8 mouse cellular contexts compared by ENCODE assay signal in the genomic region with DNA sequence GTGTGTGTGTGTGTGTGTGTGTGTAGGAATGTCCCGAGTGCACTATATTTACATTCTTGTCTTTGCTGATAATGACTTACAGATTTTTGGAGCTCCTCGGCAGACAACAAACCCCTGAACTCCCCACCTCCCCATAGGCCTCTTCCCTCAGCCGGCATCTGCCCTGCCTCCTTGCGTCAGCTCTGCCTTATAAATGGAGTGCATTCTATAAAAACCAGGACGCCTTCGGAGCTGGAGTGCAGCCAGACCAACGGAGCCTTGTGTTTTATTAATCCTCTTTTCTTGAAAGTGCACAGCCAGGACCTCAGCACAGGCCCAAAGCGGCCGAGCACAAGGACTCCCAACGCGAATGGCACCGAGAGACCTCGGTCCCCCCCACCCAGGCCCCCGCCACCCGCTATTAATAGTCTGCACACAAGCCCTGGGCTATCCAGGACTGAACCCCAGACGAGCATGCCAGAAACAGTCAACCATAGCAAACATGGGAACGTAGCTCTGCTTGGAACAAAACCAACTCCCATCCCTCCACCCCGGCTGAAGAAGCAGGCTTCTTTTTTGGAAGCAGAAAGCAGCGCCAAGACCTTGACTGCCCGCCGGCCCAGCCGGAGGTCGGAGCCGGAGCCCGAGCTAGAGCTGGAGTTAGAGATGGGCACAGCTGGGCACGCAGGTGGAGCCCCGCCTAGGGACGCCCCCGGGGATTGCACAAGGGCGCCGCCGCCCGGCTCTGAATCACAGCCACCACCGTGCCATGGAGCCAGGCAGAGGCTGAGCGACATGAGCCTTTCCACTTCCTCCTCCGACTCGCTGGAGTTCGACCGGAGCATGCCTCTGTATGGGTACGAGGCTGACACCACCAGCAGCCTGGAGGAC. TPM values are rescaled to one million over a fixed set of nuclear protein-coding genes. Genes with fewer than 3 reads are reported as not detected.
DNase-seq lines count a peak whose midpoint lies in the region; ATAC-seq lines count a peak whose summit lies in the region.

No protein-coding gene starts in this region.

- peak overlapping the region; percentile 27 for H3K4me3 ChIP-seq in forebrain, embryonic 11.5 days (ENCODE audit: low read depth, low read length)
- H3K4me3 ChIP-seq in heart, embryonic 14.5 days (ENCODE audit: control insufficient read depth in 1 of 2, insufficient read depth in 1 of 2, low read depth in 1 of 2, low read length in 2 of 2), result peak overlapping the region; percentile 50 to 59
- H3K4me3 ChIP-seq in liver, embryonic 11.5 days (ENCODE audit: low read depth, low read length), result peak overlapping the region; percentile 25
- peak overlapping the region; percentile 48 for H3K4me3 ChIP-seq in stomach, embryonic 16.5 days (replicated peaks; ENCODE audit: low read length)

- H3K27ac ChIP-seq in forebrain, embryonic 11.5 days (ENCODE audit: low read depth, low read length), result peak overlapping the region; percentile 81
- peak overlapping the region; percentile 96 for H3K27ac ChIP-seq in heart, embryonic 14.5 days (replicated peaks in 1 of 2; ENCODE audit: control insufficient read depth in 1 of 2, insufficient read depth in 1 of 2, low read depth in 2 of 2, low read length in 2 of 2)
- peak overlapping the region; percentile 35; the same call in 1 of the 2 replicates for H3K27ac ChIP-seq in liver, embryonic 11.5 days (ENCODE audit: low read depth, low read length)
- H3K27ac ChIP-seq in stomach, embryonic 16.5 days (ENCODE audit: low read length), result peak overlapping the region; percentile 99

- H3K9me3 ChIP-seq in forebrain, embryonic 11.5 days (ENCODE audit: control insufficient read depth, low read length), result no peaks in the 10 kb centered on the region
- no peaks in the 10 kb centered on the region for H3K9me3 ChIP-seq in heart, embryonic 14.5 days (ENCODE audit: control insufficient read depth, low read length)
- H3K9me3 ChIP-seq in liver, embryonic 11.5 days (ENCODE audit: control insufficient read depth, low read length), result no peaks in the 10 kb centered on the region
- H3K9me3 ChIP-seq in stomach, embryonic 16.5 days (replicated peaks; ENCODE audit: control insufficient read depth, low read length), result no peaks in the 10 kb centered on the region

- peak; percentile 96 for DNase-seq in 3134 (ENCODE audit: extremely low read depth, insufficient read length, low spot score)
- peak; percentile 57 for DNase-seq in brain, embryonic 18.5 days (ENCODE audit: low read depth, low spot score)
- DNase-seq in forebrain, embryonic 11.5 days (ENCODE audit: low spot score), result peak; percentile 85
- DNase-seq in kidney, postnatal 14 days, result peak; percentile 91
- DNase-seq in liver, embryonic 11.5 days (ENCODE audit: low spot score), result peak; percentile 44

- peak overlapping the region; percentile 55 for H3K9ac ChIP-seq in forebrain, embryonic 11.5 days (ENCODE audit: low read length)
- H3K9ac ChIP-seq in heart, embryonic 14.5 days (ENCODE audit: low read length), result peak overlapping the region; percentile 80
- H3K9ac ChIP-seq in liver, embryonic 11.5 days (ENCODE audit: low read depth, low read length), result no peak overlapping the region; the same call in 1 of the 2 replicates
- peak overlapping the region; percentile 78 for H3K9ac ChIP-seq in stomach, embryonic 16.5 days (ENCODE audit: low read length)

- H3K27me3 ChIP-seq in forebrain, embryonic 11.5 days (ENCODE audit: control insufficient read depth, insufficient read depth, low read length), result no peaks in the 10 kb centered on the region
- H3K27me3 ChIP-seq in heart, embryonic 14.5 days (ENCODE audit: control insufficient read depth, insufficient read depth, low read length), result no peaks in the 10 kb centered on the region
- H3K27me3 ChIP-seq in liver, embryonic 11.5 days (replicated peaks; ENCODE audit: control insufficient read depth, insufficient read depth, low read length), result no peaks in the 10 kb centered on the region
- H3K27me3 ChIP-seq in stomach, embryonic 16.5 days (ENCODE audit: control insufficient read depth, insufficient read depth, low read length), result no peaks in the 10 kb centered on the region

- H3K4me2 ChIP-seq in forebrain, embryonic 11.5 days (ENCODE audit: low read depth, low read length, severe bottlenecking), result peak overlapping the region; percentile 62
- H3K4me2 ChIP-seq in heart, embryonic 14.5 days (ENCODE audit: low read length), result peak overlapping the region; percentile 84
- peak overlapping the region; percentile 55 for H3K4me2 ChIP-seq in liver, embryonic 11.5 days
- H3K4me2 ChIP-seq in stomach, embryonic 16.5 days (ENCODE audit: low read depth, low read length), result peak overlapping the region; percentile 54

- H3K4me1 ChIP-seq in forebrain, embryonic 11.5 days (replicated peaks; ENCODE audit: control insufficient read depth, insufficient read depth, low read length), result peaks cover 9% of the 10 kb centered on the region; the same call in 1 of the 2 replicates
- peaks cover 23 to 35% of the 10 kb centered on the region in 2 experiments for H3K4me1 ChIP-seq in heart, embryonic 14.5 days (ENCODE audit: control insufficient read depth in 2 of 2, insufficient read depth in 2 of 2, low read length in 2 of 2)
- H3K4me1 ChIP-seq in liver, embryonic 11.5 days (replicated peaks; ENCODE audit: control insufficient read depth, insufficient read depth, low read length), result peaks cover 7% of the 10 kb centered on the region; the same call in 1 of the 2 replicates
- H3K4me1 ChIP-seq in stomach, embryonic 16.5 days (ENCODE audit: control insufficient read depth, insufficient read depth, low read length), result peaks cover 34% of the 10 kb centered on the region

- no peaks in the 10 kb centered on the region for H3K36me3 ChIP-seq in forebrain, embryonic 11.5 days (ENCODE audit: control insufficient read depth, insufficient read depth, low read length)
- H3K36me3 ChIP-seq in heart, embryonic 14.5 days (ENCODE audit: control insufficient read depth, insufficient read depth, low read length), result no peaks in the 10 kb centered on the region
- no peaks in the 10 kb centered on the region for H3K36me3 ChIP-seq in liver, embryonic 11.5 days (ENCODE audit: control insufficient read depth, insufficient read depth, low read length)
- H3K36me3 ChIP-seq in stomach, embryonic 16.5 days (ENCODE audit: control insufficient read depth, insufficient read depth, low read length), result no peaks in the 10 kb centered on the region

- peak; percentile 82 for ATAC-seq in forebrain, embryonic 11.5 days (replicated peaks; ENCODE audit: low FRiP score)
- ATAC-seq in heart, embryonic 14.5 days (ENCODE audit: insufficient number of reproducible peaks, insufficient read depth, low FRiP score, low read depth), result peak; percentile 83
- ATAC-seq in liver, embryonic 11.5 days (replicated peaks; ENCODE audit: low FRiP score), result peak; percentile 46
- peak; percentile 78 for ATAC-seq in monocyte, adult 5-6 weeks (replicated peaks; ENCODE audit: insufficient number of reproducible peaks, low FRiP score, low TSS enrichment, poor library complexity, severe bottlenecking)
- peak; percentile 83 for ATAC-seq in stomach, embryonic 16.5 days (ENCODE audit: insufficient read depth, low FRiP score)

- 5% methylated on average over 40 of the region's 40 CpGs for WGBS in forebrain, embryonic 11.5 days
- 7% methylated on average over 40 of the region's 40 CpGs for WGBS in heart, embryonic 14.5 days
- 17% methylated on average over 40 of the region's 40 CpGs for WGBS in liver, embryonic 11.5 days
- 6% methylated on average over 40 of the region's 40 CpGs for WGBS in stomach, embryonic 16.5 days

RNA-seq across cellular contexts. Expression of a gene that starts 41.7 kb away (rescaled TPM):
- polyA plus RNA-seq in forebrain, embryonic 11.5 days (2014; fragmentation: Nextera tagmentation; extraction: Ambion mirVana), result 142 and 144 TPM in 2 replicates
- polyA plus RNA-seq in heart, embryonic 14.5 days (2014; fragmentation: Nextera tagmentation; extraction: Ambion mirVana), result 198 and 210 TPM in 2 replicates
- 147 and 156 TPM in 2 replicates for polyA plus RNA-seq in liver, embryonic 11.5 days (2014; fragmentation: Nextera tagmentation; extraction: Ambion mirVana)
- total RNA-seq in monocyte, adult 5-6 weeks (2017), result 46.0 to 84.9 TPM (median 64.9 TPM) in 3 replicates
- polyA plus RNA-seq in stomach, embryonic 16.5 days (2015; fragmentation: Nextera tagmentation; extraction: Ambion mirVana), result 144 and 160 TPM in 2 replicates

Comparison
In these comparisons a context has a peak if more than half of its experiments do, and no peak if none do; other contexts are left out.
1. Peak in every context shown above with its lines: DNase-seq, ATAC-seq, H3K4me3 ChIP-seq and H3K27ac ChIP-seq.
2. DNase-seq: peak in every context shown above with its lines; median percentile 96 in 3134; 91 in kidney, postnatal 14 days; 85 in forebrain, embryonic 11.5 days; 57 in brain, embryonic 18.5 days; 44 in liver, embryonic 11.5 days.
3. H3K27ac ChIP-seq: peak in every context shown above with its lines; median percentile 99 in stomach, embryonic 16.5 days; 96 in heart, embryonic 14.5 days; 81 in forebrain, embryonic 11.5 days; 35 in liver, embryonic 11.5 days.